ENCODE assay signal across 33 mouse cellular contexts in the genomic region with DNA sequence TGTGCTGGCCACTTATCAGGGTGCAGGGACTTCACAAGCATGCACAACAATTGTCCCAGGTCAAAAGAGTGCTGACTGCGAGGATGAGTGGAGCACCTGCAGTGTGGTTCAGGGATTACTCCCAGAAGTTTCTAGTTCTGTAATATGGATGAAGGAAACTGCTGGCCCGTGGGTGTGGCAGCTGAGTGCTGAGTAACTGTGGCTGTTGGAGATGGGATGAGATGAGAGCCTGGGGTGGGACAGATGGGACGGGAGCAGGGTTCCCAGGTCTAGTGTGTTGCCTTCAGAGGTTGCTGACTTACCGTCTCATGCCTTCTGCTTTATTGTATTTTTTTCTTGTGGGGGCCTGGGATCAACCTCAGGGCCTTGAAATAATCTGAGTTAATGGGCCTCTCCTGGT. TPM values are rescaled to one million over a fixed set of nuclear protein-coding genes. Genes with fewer than 3 reads are reported as not detected.
A peak's percentile ranks its signal among the peaks of the same experiment; 100 is the strongest.
DNase-seq lines count a peak whose midpoint lies in the region; TF ChIP-seq lines count a peak whose summit lies in the region.
"Had no signal": no experiment of that assay in that cellular context is flagged by ENCODE, and none has a peak within 500 bp of the region (broad histone marks: within the 10 kb centered on the region; RNA-seq: fewer than 3 reads in every experiment).

No protein-coding gene starts in this region.

- no peak for TF ChIP-seq CTCF in embryonic fibroblast, embryonic 13.5 days (IDR thresholded peaks at IDR 0.05; ENCODE audit: borderline replicate concordance, insufficient read depth, low read length)

- H3ac ChIP-seq in myocyte (ENCODE audit: control insufficient read depth, insufficient read length): no peak overlapping the region

- no peak overlapping the region for H3K4me3 ChIP-seq in embryonic fibroblast, embryonic 13.5 days (ENCODE audit: insufficient read depth, low read length)
- no peak overlapping the region for H3K4me3 ChIP-seq in myocyte
- H3K4me3 ChIP-seq: embryonic facial prominence, embryonic 12.5 days; embryonic facial prominence, embryonic 15.5 days; forebrain, embryonic 10.5 days; forebrain, embryonic 13.5 days; heart, adult 2 months; heart, embryonic 10.5 days; heart, embryonic 13.5 days; hindbrain, embryonic 12.5 days; hindbrain, embryonic 15.5 days had no signal

- H3K36me3 ChIP-seq in myocyte (ENCODE audit: control insufficient read depth, insufficient read depth): no peaks in the 10 kb centered on the region
- H3K36me3 ChIP-seq: embryonic facial prominence, embryonic 12.5 days; embryonic facial prominence, embryonic 15.5 days; forebrain, embryonic 10.5 days; heart, embryonic 10.5 days; heart, embryonic 13.5 days; hindbrain, embryonic 12.5 days; hindbrain, embryonic 15.5 days had no signal

- H3K4me2 ChIP-seq in myocyte (ENCODE audit: low read depth): peak overlapping the region; percentile 77
- H3K4me2 ChIP-seq: embryonic facial prominence, embryonic 12.5 days; embryonic facial prominence, embryonic 15.5 days; forebrain, embryonic 13.5 days; heart, embryonic 13.5 days; hindbrain, embryonic 12.5 days; hindbrain, embryonic 15.5 days had no signal

- no peaks in the 10 kb centered on the region for H3K79me2 ChIP-seq in myocyte (ENCODE audit: control insufficient read depth, insufficient read depth)

- DNase-seq in heart, adult 11 months: peak; percentile 82
- DNase-seq in heart, postnatal 4 days: no peak
- peak; percentile 35 for DNase-seq in NIH3T3 (ENCODE audit: low read depth)
- no peak for DNase-seq in cerebellum, adult 8-10 months
- DNase-seq in thymus, postnatal 4 days: no peak
- DNase-seq: adrenal gland, postnatal 14 days; cerebellum, adult 18-20 months; cerebellum, adult 9-11 months; cerebellum, postnatal 25 days; gastrocnemius, postnatal 25 days; heart, adult 2 months; heart, postnatal 14 days had no signal

- H3K27me3 ChIP-seq in myocyte (ENCODE audit: control insufficient read depth, insufficient read depth, insufficient read length): no peaks in the 10 kb centered on the region
- H3K27me3 ChIP-seq: embryonic facial prominence, embryonic 12.5 days; embryonic facial prominence, embryonic 15.5 days; forebrain, embryonic 13.5 days; heart, embryonic 13.5 days; hindbrain, embryonic 12.5 days; hindbrain, embryonic 15.5 days had no signal

- H3K4me1 ChIP-seq in embryonic fibroblast, embryonic 13.5 days (ENCODE audit: control insufficient read depth, insufficient read depth, low read length): peaks cover 7% of the 10 kb centered on the region
- H3K4me1 ChIP-seq: embryonic facial prominence, embryonic 12.5 days; forebrain, embryonic 10.5 days; forebrain, embryonic 13.5 days; hindbrain, embryonic 12.5 days; hindbrain, embryonic 15.5 days had no signal

- no peak for TF ChIP-seq POLR2A in embryonic fibroblast, embryonic 13.5 days (IDR thresholded peaks at IDR 0.05; ENCODE audit: low read depth, low read length)
- no peak for TF ChIP-seq POLR2A in myocyte (IDR thresholded peaks at IDR 0.05; ENCODE audit: insufficient read length, low read depth)

- H3K27ac ChIP-seq in embryonic fibroblast, embryonic 13.5 days (ENCODE audit: insufficient read depth, low read length): peak overlapping the region; percentile 87
- H3K27ac ChIP-seq: embryonic facial prominence, embryonic 12.5 days; embryonic facial prominence, embryonic 15.5 days; forebrain, embryonic 10.5 days; forebrain, embryonic 13.5 days; heart, adult 2 months; heart, embryonic 10.5 days; heart, embryonic 13.5 days; hindbrain, embryonic 12.5 days; hindbrain, embryonic 15.5 days had no signal

TF ChIP-seq in myocyte, 11 proteins besides CTCF, POLR2A, EP300 and RAD21:
- TF ChIP-seq MYOG (IDR thresholded peaks at IDR 0.05; ENCODE audit: control insufficient read depth in 1 of 3, insufficient read depth in 1 of 3, insufficient read length in 2 of 3, low read depth in 2 of 3) (peak in 1 of 3 experiments; percentile 50), TCF3 (IDR thresholded peaks at IDR 0.05; ENCODE audit: insufficient read length, low read depth) (no peak), POLR2AphosphoS2 (IDR thresholded peaks at IDR 0.05; ENCODE audit: insufficient read length, low read depth) (no peak), MAX (IDR thresholded peaks at IDR 0.05; ENCODE audit: low read depth) (no peak), TCF12 (IDR thresholded peaks at IDR 0.05; ENCODE audit: insufficient read depth, poor library complexity, severe bottlenecking) (no peak), E2F4 (IDR thresholded peaks at IDR 0.05; ENCODE audit: insufficient read depth) (no peak), MYOD1 (IDR thresholded peaks at IDR 0.05; ENCODE audit: control insufficient read depth in 1 of 3, insufficient read length in 2 of 3, low read depth in 2 of 3) (peak in 2 of 3 experiments; percentile 6 to 43), REST (IDR thresholded peaks at IDR 0.05; ENCODE audit: insufficient read depth, insufficient read length) (no peak), SRF (IDR thresholded peaks at IDR 0.05; ENCODE audit: control insufficient read depth, insufficient read length, low read depth) (no peak), CEBPB (IDR thresholded peaks at IDR 0.05; ENCODE audit: insufficient read depth, poor library complexity, severe bottlenecking) (no peak; the same call in 1 of the 2 replicates), USF1 (IDR thresholded peaks at IDR 0.05; ENCODE audit: low read depth) (no peak)

RNA-seq across cellular contexts. Expression of gene Scgb1a1, which starts 28.8 kb away (rescaled TPM):
- not detected for total RNA-seq in heart, postnatal 4 days (2021)
- not detected in 2 replicates for polyA plus RNA-seq in embryonic fibroblast, embryonic 13.5 days (2011; ENCODE audit: insufficient read length, low read depth, missing spikeins)
- polyA plus RNA-seq in myocyte (2012; fragmentation: generic; extraction: Trizol): not detected
- total RNA-seq: adrenal gland, adult 2 months; adrenal gland, postnatal 4 days; common myeloid progenitor, adult 5-6 weeks; ES-E14; gastrocnemius, adult 18-20 months; gastrocnemius, postnatal 25 days; hematopoietic stem cell, adult 5-6 weeks had no signal
- polyA plus RNA-seq: adrenal gland, adult 2 months; brain, embryonic 14.5 days; C2C12; embryonic facial prominence, embryonic 12.5 days; forebrain, embryonic 10.5 days; forebrain, embryonic 13.5 days; forebrain, embryonic 16.5 days; heart, embryonic 10.5 days; heart, embryonic 13.5 days; hindbrain, embryonic 12.5 days; hindbrain, embryonic 15.5 days; intestine, embryonic 14.5 days; intestine, postnatal 0 days had no signal

Comparison
In these comparisons a context has a peak if more than half of its experiments do, and no peak if none do; other contexts are left out.
1. DNase-seq: peak in heart, adult 11 months (single experiment) and NIH3T3 (single experiment); none in heart, postnatal 4 days (single experiment), cerebellum, adult 8-10 months (single experiment) and thymus, postnatal 4 days (single experiment).